Mouse (Mus musculus): ENCODE data around the gene Vsig8.

Vsig8 gene

GRCm38 (mm10) chr1:172593956-172594355, 38.2 kb downstream of the Vsig8 start:
- DNase-seq: no peak

GRCm38 (mm10) chr1:172594495-172594894, 38.8 kb downstream of the Vsig8 start:
- DNase-seq: peak; percentile 27 to 54

- no peak for DNase-seq
Measured at GRCm38 (mm10) chr1:172602326-172602725, 46.6 kb downstream of the Vsig8 start, which contains the start of gene Fcrl6. Fcrl6 (minus strand) TSS chr1:172602551.

- DNase-seq: no peak
Measured at GRCm38 (mm10) chr1:172611304-172611703, 55.6 kb downstream of the Vsig8 start.

- no peak for DNase-seq
Measured at GRCm38 (mm10) chr1:172612745-172613144, 57.0 kb downstream of the Vsig8 start.

All from cerebellum, postnatal 25 days (tissue).